Mouse (Mus musculus): ENCODE measurements around the gene Adarb2.

DNA sequence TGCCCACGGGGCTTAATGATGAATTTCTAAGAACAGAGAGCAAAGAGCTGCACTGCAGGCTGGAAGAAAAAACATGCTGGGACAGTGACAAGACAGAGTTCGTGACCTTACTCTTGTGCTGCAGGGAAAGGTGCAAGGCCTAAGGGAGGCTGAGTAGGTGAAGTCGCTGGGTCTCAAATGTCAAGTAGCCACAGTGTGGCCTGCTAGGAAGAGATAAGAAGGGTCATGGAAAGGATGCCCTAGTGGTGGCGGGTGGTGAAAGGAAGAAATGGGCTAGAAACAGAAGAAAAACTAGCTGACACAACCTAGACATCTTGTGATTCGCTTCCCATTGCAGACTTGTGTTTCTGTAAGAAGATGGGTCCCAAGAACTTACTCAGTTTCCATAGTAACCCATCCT lies 429.4 kb downstream of the Adarb2 start:
- TF ChIP-seq CTCF (IDR thresholded peaks at IDR 0.05; ENCODE audit: low read depth) (no peak), EP300 (optimal IDR thresholded peaks at IDR 0.05) (no peak)
